Mouse (Mus musculus) MEL (cell line): ENCODE measurements around the gene Ell. TPM values are rescaled to one million over a fixed set of nuclear protein-coding genes. Genes with fewer than 3 reads are reported as not detected.

ENCODE experiments used
- DNase-seq: peaks from one replicate; pipeline ENCODE4 v3.0.0; 2011; ENCODE audit warnings: low read depth, low spot score
- H3K27ac ChIP-seq: 2 replicates; pipeline ENCODE4 v1.5.1; 2012; ENCODE audit warnings: low read depth, mild to moderate bottlenecking, control low read depth, low read length, moderate library complexity; ENCODE audit not compliant: control insufficient read depth
- H3K27me3 ChIP-seq, 2 experiments: fragments of 150-350 bp in 1 of 2; sonication (generic) in 1 of 2; 2 replicates each; pipeline ENCODE4 v1.6.1; 2012; ENCODE audit warnings: low read length in 2 of 2, mild to moderate bottlenecking in 2 of 2, improper control_type of control experiment in 1 of 2, moderate library complexity in 1 of 2; ENCODE audit not compliant: insufficient read depth in 2 of 2, control insufficient read depth in 1 of 2
- H3K36me3 ChIP-seq, 2 experiments: 2 replicates each; pipeline ENCODE4 v1.6.1; 2012 to 2014; ENCODE audit warnings: low read length in 2 of 2, improper control_type of control experiment in 1 of 2, inconsistent platforms in 1 of 2, mild to moderate bottlenecking in 1 of 2; ENCODE audit not compliant: insufficient read depth in 2 of 2, control insufficient read depth in 1 of 2
- H3K4me1 ChIP-seq, 2 experiments: fragments of 150-350 bp in 1 of 2; sonication (generic) in 1 of 2; 2 replicates each; pipeline ENCODE4 v1.6.1; 2012; ENCODE audit warnings: low read length in 2 of 2, improper control_type of control experiment in 1 of 2, mild to moderate bottlenecking in 1 of 2; ENCODE audit not compliant: insufficient read depth in 2 of 2, control insufficient read depth in 1 of 2
- H3K4me3 ChIP-seq, 2 experiments: fragments of 150-350 bp in 1 of 2; sonication (generic) in 1 of 2; 2 replicates each; pipeline ENCODE4 v1.5.1; 2012; ENCODE audit warnings: low read depth in 2 of 2, low read length in 2 of 2, mild to moderate bottlenecking in 2 of 2, moderate library complexity in 2 of 2, control low read depth in 1 of 2, improper control_type of control experiment in 1 of 2; ENCODE audit not compliant: control insufficient read depth in 1 of 2, insufficient read depth in 1 of 2
- H3K79me2 ChIP-seq: 2 replicates; pipeline ENCODE4 v1.6.1; 2012; ENCODE audit warnings: mild to moderate bottlenecking, low read length, moderate library complexity; ENCODE audit not compliant: control insufficient read depth, poor library complexity, insufficient read depth
- H3K9ac ChIP-seq: 2 replicates; pipeline ENCODE4 v1.6.1; 2012; ENCODE audit warnings: low read depth, mild to moderate bottlenecking, control low read depth, low read length, moderate library complexity; ENCODE audit not compliant: control insufficient read depth, poor library complexity, severe bottlenecking
- H3K9me3 ChIP-seq: fragments of 150-350 bp; sonication (generic); replicated peaks from 2 replicates; pipeline ENCODE4 v1.6.1; 2012; ENCODE audit warnings: mild to moderate bottlenecking, low read length, improper control_type of control experiment, moderate library complexity; ENCODE audit not compliant: insufficient read depth
- BHLHE40 ChIP-seq: IDR thresholded peaks from 2 replicates; pipeline ENCODE4 v1.6.1; 2012; ENCODE audit warnings: low read depth, mild to moderate bottlenecking, inconsistent platforms, low read length, improper control_type of control experiment, borderline replicate concordance
- CTCF ChIP-seq, 3 experiments: IDR thresholded peaks in 2 of 3; conservative IDR thresholded peaks in 1 of 3; 2 replicates each; pipeline ENCODE4 v1.5.1; 2011 to 2012; ENCODE audit warnings: low read length in 3 of 3, low read depth in 2 of 3, mild to moderate bottlenecking in 2 of 3, improper control_type of control experiment in 1 of 3, inconsistent platforms in 1 of 3, mixed read lengths in 1 of 3, moderate library complexity in 1 of 3; ENCODE audit not compliant: control insufficient read depth in 1 of 3, insufficient read depth in 1 of 3, poor library complexity in 1 of 3, severe bottlenecking in 1 of 3
- E2F4 ChIP-seq: IDR thresholded peaks from 2 replicates; pipeline ENCODE4 v1.6.1; 2011; ENCODE audit warnings: low read depth, low read length, improper control_type of control experiment, borderline replicate concordance
- ELF1 ChIP-seq: IDR thresholded peaks from 2 replicates; pipeline ENCODE4 v1.6.1; 2014; ENCODE audit warnings: low read depth, mild to moderate bottlenecking, inconsistent platforms, low read length, improper control_type of control experiment, moderate library complexity
- ETS1 ChIP-seq: IDR thresholded peaks from 2 replicates; pipeline ENCODE4 v1.6.1; 2012; ENCODE audit warnings: low read depth, mild to moderate bottlenecking, inconsistent platforms, low read length, improper control_type of control experiment, moderate library complexity
- HCFC1 ChIP-seq: IDR thresholded peaks from 2 replicates; pipeline ENCODE4 v1.6.1; 2012; ENCODE audit warnings: low read depth, mild to moderate bottlenecking, inconsistent platforms, low read length, improper control_type of control experiment, moderate library complexity
- JUND ChIP-seq: IDR thresholded peaks from 2 replicates; pipeline ENCODE4 v1.6.1; 2011; ENCODE audit warnings: low read depth, mild to moderate bottlenecking, improper control_type of control experiment, low read length
- KAT2A ChIP-seq: conservative IDR thresholded peaks from 2 replicates; pipeline ENCODE4 v1.6.1; 2012; ENCODE audit warnings: low read depth, low read length, improper control_type of control experiment, inconsistent platforms
- MAZ ChIP-seq: IDR thresholded peaks from 2 replicates; pipeline ENCODE4 v1.6.1; 2012; ENCODE audit warnings: low read depth, mild to moderate bottlenecking, inconsistent platforms, low read length, improper control_type of control experiment
- MEF2A ChIP-seq: IDR thresholded peaks from 2 replicates; pipeline ENCODE4 v1.6.1; 2014; ENCODE audit warnings: low read depth, mild to moderate bottlenecking, inconsistent platforms, low read length, improper control_type of control experiment; ENCODE audit not compliant: poor library complexity, insufficient replicate concordance, severe bottlenecking; ENCODE audit errors: extremely low read depth
- MXI1 ChIP-seq: IDR thresholded peaks from 2 replicates; pipeline ENCODE4 v1.6.1; 2011; ENCODE audit warnings: mild to moderate bottlenecking, low read depth, low read length, improper control_type of control experiment
- POLR2A ChIP-seq, 2 experiments: IDR thresholded peaks; 2 replicates each; pipeline ENCODE4 v1.6.1; 2011 to 2012; ENCODE audit warnings: low read length in 2 of 2, mild to moderate bottlenecking in 2 of 2, control low read depth in 1 of 2, improper control_type of control experiment in 1 of 2, low read depth in 1 of 2, moderate library complexity in 1 of 2; ENCODE audit not compliant: control insufficient read depth in 1 of 2, insufficient read depth in 1 of 2, poor library complexity in 1 of 2
- POLR2AphosphoS2 ChIP-seq: IDR thresholded peaks from 2 replicates; pipeline ENCODE4 v1.6.1; 2011; ENCODE audit warnings: low read length, improper control_type of control experiment
- POLR2AphosphoS5 ChIP-seq: IDR thresholded peaks from 2 replicates; pipeline ENCODE4 v1.6.1; 2012; ENCODE audit warnings: low read depth, borderline replicate concordance, mild to moderate bottlenecking, inconsistent platforms, low read length, moderate library complexity, mixed read lengths
- RAD21 ChIP-seq: IDR thresholded peaks from 2 replicates; pipeline ENCODE4 v1.6.1; 2011; ENCODE audit warnings: mild to moderate bottlenecking, low read depth, low read length, improper control_type of control experiment
- RCOR1 ChIP-seq: IDR thresholded peaks from 2 replicates; pipeline ENCODE4 v1.6.1; 2012; ENCODE audit warnings: low read depth, mild to moderate bottlenecking, inconsistent platforms, low read length, improper control_type of control experiment
- SIN3A ChIP-seq: IDR thresholded peaks from 2 replicates; pipeline ENCODE4 v1.6.1; 2012; ENCODE audit warnings: low read length, improper control_type of control experiment, inconsistent platforms
- SMC3 ChIP-seq: IDR thresholded peaks from 2 replicates; pipeline ENCODE4 v1.6.1; 2011; ENCODE audit warnings: low read depth, low read length, improper control_type of control experiment
- TAL1 ChIP-seq: IDR thresholded peaks from 2 replicates; pipeline ENCODE4 v1.6.1; 2012; ENCODE audit warnings: mild to moderate bottlenecking, inconsistent platforms, low read length, moderate library complexity, mixed read lengths
- TBP ChIP-seq: IDR thresholded peaks from 2 replicates; pipeline ENCODE4 v1.8.0; 2011; ENCODE audit warnings: low read depth, low read length, improper control_type of control experiment
- UBTF ChIP-seq: IDR thresholded peaks from 2 replicates; pipeline ENCODE4 v1.6.1; 2012; ENCODE audit warnings: low read depth, mild to moderate bottlenecking, inconsistent platforms, low read length, improper control_type of control experiment, moderate library complexity, borderline replicate concordance; ENCODE audit not compliant: insufficient read depth
- USF1 ChIP-seq: IDR thresholded peaks from 2 replicates; pipeline ENCODE4 v1.6.1; 2014; ENCODE audit warnings: low read depth, mild to moderate bottlenecking, inconsistent platforms, low read length, improper control_type of control experiment, moderate library complexity
- USF2 ChIP-seq, 2 experiments: IDR thresholded peaks; 2 replicates each; pipeline ENCODE4 v1.6.1; 2011 to 2012; ENCODE audit warnings: improper control_type of control experiment in 2 of 2, low read length in 2 of 2, borderline replicate concordance in 1 of 2, inconsistent platforms in 1 of 2, low read depth in 1 of 2, mild to moderate bottlenecking in 1 of 2; ENCODE audit not compliant: insufficient read depth in 1 of 2
- ZKSCAN1 ChIP-seq: IDR thresholded peaks from 2 replicates; pipeline ENCODE4 v1.6.1; 2012; ENCODE audit warnings: low read depth, mild to moderate bottlenecking, inconsistent platforms, low read length, improper control_type of control experiment, moderate library complexity
- polyA plus RNA-seq, 2 experiments: library from polyadenylated mRNA; stranded (reverse) in 1 of 2; unstranded in 1 of 2; fragments of >175 nt in 1 of 2; fragments of >200 nt in 1 of 2; gene quantifications; 2 replicates each; pipeline versions ENCODE4 v1.2.1 to v1.2.4; 2012; ENCODE audit warnings: low replicate concordance in 2 of 2, low read depth in 1 of 2; ENCODE audit not compliant: insufficient read length in 2 of 2, insufficient read depth in 1 of 2, missing spikeins in 1 of 2
- total RNA-seq: library from RNA; depleted of rRNA; stranded (reverse); fragments of 300-350 nt; gene quantifications from 2 replicates; pipeline ENCODE4 v1.2.3, GENCODE M21; 2012

The Ell gene
- total and polyA plus RNA-seq, 3 experiments, result 12.4 to 25.9 TPM; not detected in 1

DNA sequence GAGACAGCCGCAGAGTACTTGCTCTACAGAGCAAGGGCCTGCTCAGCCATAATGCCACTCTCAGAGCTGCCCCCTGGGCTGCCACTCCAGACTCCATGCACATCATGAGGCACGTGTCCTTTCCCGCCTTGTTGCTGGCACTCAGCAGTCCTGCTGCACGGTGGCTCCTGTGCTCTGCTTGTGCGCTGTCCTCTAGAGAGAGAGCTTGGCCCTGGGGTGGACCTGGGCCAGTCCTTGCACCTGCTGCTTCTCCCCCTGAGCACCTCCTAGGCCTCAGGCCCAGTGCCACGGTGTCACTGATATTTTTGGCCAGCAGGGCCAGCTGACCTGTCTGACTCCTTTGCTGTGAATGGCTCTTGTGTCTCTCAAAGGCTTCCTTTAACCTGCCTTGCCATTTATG lies 31.7 kb downstream of the Ell start:
- Histone ChIP-seq H3K27ac (no peak overlapping the region), H3K9ac (no peak overlapping the region), H3K9me3 (no peaks in the 10 kb centered on the region), H3K27me3 (no peaks in the 10 kb centered on the region), H3K79me2 (peaks cover 3% of the 10 kb centered on the region; the same call in 1 of the 2 replicates), H3K4me1 (peaks cover 8 to 10% of the 10 kb centered on the region in 2 experiments)
- DNase-seq, result no peak
- no peak for TF ChIP-seq RAD21
- TF ChIP-seq USF2 (IDR thresholded peaks at IDR 0.05; ENCODE audit: borderline replicate concordance in 1 of 2, insufficient read depth in 1 of 2, low read depth in 1 of 2, low read length in 2 of 2), result no peak
- TF ChIP-seq POLR2A (IDR thresholded peaks at IDR 0.05; ENCODE audit: control insufficient read depth in 1 of 2, insufficient read depth in 1 of 2, low read depth in 1 of 2, low read length in 2 of 2, poor library complexity in 1 of 2), result no peak
- no peak for TF ChIP-seq RCOR1
- TF ChIP-seq ETS1, result no peak
- no peak for TF ChIP-seq TBP
- no peak for TF ChIP-seq BHLHE40
- TF ChIP-seq MXI1, result no peak
- TF ChIP-seq E2F4, result no peak
- no peak for TF ChIP-seq POLR2AphosphoS5
- no peak for TF ChIP-seq TAL1
- no peak for TF ChIP-seq JUND
- no peak for TF ChIP-seq POLR2AphosphoS2
- no peak for TF ChIP-seq HCFC1
- no peak for TF ChIP-seq ZKSCAN1
- TF ChIP-seq USF1, result no peak
- no peak for TF ChIP-seq SMC3
- TF ChIP-seq MAZ, result no peak
- no peak for TF ChIP-seq MEF2A
- TF ChIP-seq KAT2A, result no peak
- TF ChIP-seq, all 39 proteins: peak for 0
- H3K4me3 ChIP-seq, result no peak overlapping the region
- peaks cover 0 to 14% of the 10 kb centered on the region in 2 experiments; a peak in 2 of 4 replicates for H3K36me3 ChIP-seq

DNA sequence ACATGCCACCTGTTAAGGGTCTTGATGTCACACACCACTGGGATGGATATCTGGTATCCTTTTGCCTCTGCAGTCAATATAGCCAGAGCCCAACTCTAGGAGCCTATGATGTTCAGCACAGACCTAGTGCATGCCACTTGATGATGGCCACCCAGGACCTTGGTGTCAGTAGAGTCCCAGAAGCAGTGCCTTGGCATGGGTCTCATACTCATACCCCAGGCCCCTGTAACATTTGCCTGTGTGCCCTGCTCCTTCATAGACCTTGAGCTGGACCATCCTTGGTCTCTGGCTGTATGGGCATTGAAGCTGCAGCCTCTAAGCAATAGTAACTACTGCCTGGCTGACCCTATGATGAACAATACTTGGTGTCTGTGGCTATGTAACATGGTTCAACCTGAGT lies 35.0 kb downstream of the Ell start:
- Histone ChIP-seq H3K4me1 (peaks cover 3 to 8% of the 10 kb centered on the region in 2 experiments), H3K27me3 (no peaks in the 10 kb centered on the region), H3K9me3 (no peaks in the 10 kb centered on the region), H3K79me2 (peaks cover under 1% of the 10 kb centered on the region; the same call in 1 of the 2 replicates), H3K27ac (0 out of 2 replicates have a peak overlapping the region, but pooled peaks have one; percentile 7), H3K9ac (no peak overlapping the region), H3K36me3 (peaks cover 0 to 10% of the 10 kb centered on the region in 2 experiments; a peak in 3 of 4 replicates), H3K4me3 (no peak overlapping the region)
- no peak for DNase-seq
- TF ChIP-seq JUND (no peak), UBTF (no peak), SIN3A (no peak), TBP (no peak), ELF1 (no peak), CTCF (IDR thresholded peaks at IDR 0.05 in 2 of 3, conservative IDR thresholded peaks at IDR 0.05 in 1 of 3; ENCODE audit: control insufficient read depth in 1 of 3, insufficient read depth in 1 of 3, low read depth in 2 of 3, low read length in 3 of 3, poor library complexity in 1 of 3, severe bottlenecking in 1 of 3) (no peak), USF1 (no peak)
